Mouse (Mus musculus): ENCODE results near the gene Prss33. TPM values are rescaled to one million over a fixed set of nuclear protein-coding genes. Genes with fewer than 3 reads are reported as not detected.

Gene Prss33
- polyA plus RNA-seq, 1 experiment from 2014 or later = not detected

DNA sequence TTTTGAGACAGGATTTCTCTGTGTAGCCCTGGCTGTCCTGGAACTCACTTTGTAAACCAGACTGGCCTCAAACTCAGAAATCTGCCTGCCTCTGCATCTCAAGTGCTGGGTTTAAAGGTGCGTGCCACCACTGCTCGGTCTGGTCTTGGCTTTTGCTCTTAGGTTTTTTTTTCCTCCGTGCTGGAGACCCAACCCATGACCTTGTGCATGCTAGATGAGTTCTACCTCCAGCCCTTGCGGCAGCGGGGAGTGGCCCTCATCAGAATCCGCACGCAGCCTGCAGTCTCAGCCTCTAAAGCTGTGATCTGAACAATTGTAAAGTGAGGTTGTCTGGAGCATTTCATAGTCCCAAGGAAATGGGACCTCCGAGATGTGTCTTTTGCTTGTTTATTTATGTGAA, 40.5 kb downstream of the Prss33 start:
- 98% methylated on average over 8 of the region's 8 CpGs for WGBS
- no peak overlapping the region for H3K27ac ChIP-seq (ENCODE audit: low read depth, low read length)
- peaks cover 3% of the 10 kb centered on the region; the same call in 1 of the 2 replicates for H3K4me1 ChIP-seq (ENCODE audit: control insufficient read depth, insufficient read depth, low read depth, low read length)
- no peak overlapping the region for H3K4me3 ChIP-seq (ENCODE audit: low read length)
- H3K4me2 ChIP-seq (ENCODE audit: low read length) = no peak overlapping the region
- no peak overlapping the region for H3K9ac ChIP-seq (ENCODE audit: low read depth, low read length)
- no peaks in the 10 kb centered on the region for H3K36me3 ChIP-seq (ENCODE audit: control insufficient read depth, insufficient read depth, low read length)
- no peak for ATAC-seq
- H3K27me3 ChIP-seq (replicated peaks; ENCODE audit: control insufficient read depth, insufficient read depth, low read length) = no peaks in the 10 kb centered on the region
- no peaks in the 10 kb centered on the region for H3K9me3 ChIP-seq (ENCODE audit: control insufficient read depth, low read length)

DNA sequence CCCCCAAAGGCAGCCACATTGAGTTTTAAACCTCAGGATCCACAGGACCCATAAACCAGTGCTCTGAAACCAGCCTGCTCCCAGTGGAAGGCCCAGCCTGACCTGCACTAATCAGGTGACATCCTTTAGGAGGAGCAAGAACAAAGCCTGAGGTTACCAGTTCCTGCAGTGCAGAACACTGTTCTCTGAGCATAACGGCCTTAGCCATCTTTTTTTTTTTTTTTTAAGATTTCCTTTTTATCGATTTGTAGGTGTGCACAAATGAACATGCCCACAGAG, 44.8 kb downstream of the Prss33 start:
- Histone ChIP-seq H3K4me2 (ENCODE audit: low read length) (peak overlapping the region; percentile 90), H3K36me3 (ENCODE audit: control insufficient read depth, insufficient read depth, low read length) (no peaks in the 10 kb centered on the region), H3K4me3 (ENCODE audit: low read length) (peak overlapping the region; percentile 55), H3K9me3 (ENCODE audit: control insufficient read depth, low read length) (no peaks in the 10 kb centered on the region), H3K9ac (ENCODE audit: low read depth, low read length) (peak overlapping the region; percentile 88), H3K27ac (ENCODE audit: low read depth, low read length) (peak overlapping the region; percentile 95), H3K27me3 (replicated peaks; ENCODE audit: control insufficient read depth, insufficient read depth, low read length) (no peaks in the 10 kb centered on the region), H3K4me1 (ENCODE audit: control insufficient read depth, insufficient read depth, low read depth, low read length) (peaks cover 3% of the 10 kb centered on the region)
- WGBS = 47% methylated on average over 2 of the region's 2 CpGs
- ATAC-seq = no peak

DNA sequence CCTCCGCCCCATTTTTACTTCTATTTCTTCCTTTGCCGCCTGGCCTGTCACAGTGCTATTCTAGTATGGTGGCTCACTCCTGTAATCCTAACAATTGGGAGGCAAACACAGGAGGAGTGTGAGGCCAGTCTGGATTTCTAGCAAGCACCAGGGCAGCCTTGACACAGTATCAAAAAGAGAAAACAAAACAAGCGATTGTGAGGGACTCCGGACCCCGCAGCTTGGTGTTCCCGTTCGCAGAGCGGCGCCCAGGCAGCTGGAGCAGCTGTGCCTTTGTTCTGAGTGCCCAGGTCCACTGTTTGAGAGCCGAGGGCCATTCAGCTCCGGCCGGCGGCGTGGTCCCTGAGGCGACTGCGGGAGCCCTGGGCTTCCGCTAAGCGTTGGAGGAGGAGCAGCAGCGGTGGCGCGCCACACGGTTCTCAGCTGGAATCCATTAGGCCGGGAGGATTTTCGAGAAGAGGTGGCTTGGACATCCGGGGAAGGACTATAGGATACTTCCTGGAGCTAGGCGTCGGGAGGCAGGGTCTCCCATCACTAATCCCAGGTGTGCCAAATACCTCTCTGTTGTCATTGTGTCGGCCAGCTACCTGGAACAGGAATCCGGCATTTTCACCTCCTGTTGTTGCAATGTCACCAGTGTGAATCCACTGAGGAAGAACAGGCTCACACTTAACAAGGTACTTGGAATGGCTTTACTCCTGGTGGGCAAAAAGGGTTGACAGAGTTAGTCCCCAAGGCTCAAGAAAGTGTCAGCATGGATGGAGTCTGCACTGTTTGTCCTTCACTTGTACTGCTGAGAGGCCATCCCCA, 45.4 kb downstream of the Prss33 start, which contains the start of gene Srrm2:
Gene Srrm2 (plus strand): TSS at position 264 of the 810 bp plus-strand sequence.
- Histone ChIP-seq H3K9ac (ENCODE audit: low read depth, low read length) (peak within 1 kb of the TSS; percentile 88), H3K4me3 (ENCODE audit: low read length) (peak within 1 kb of the TSS; percentile 55), H3K9me3 (ENCODE audit: control insufficient read depth, low read length) (no peaks in the 10 kb centered on the region), H3K27ac (ENCODE audit: low read depth, low read length) (peak within 1 kb of the TSS; percentile 95), H3K36me3 (ENCODE audit: control insufficient read depth, insufficient read depth, low read length) (no peaks in the 10 kb centered on the region), H3K4me2 (ENCODE audit: low read length) (peak within 1 kb of the TSS; percentile 90), H3K27me3 (replicated peaks; ENCODE audit: control insufficient read depth, insufficient read depth, low read length) (no peaks in the 10 kb centered on the region), H3K4me1 (ENCODE audit: control insufficient read depth, insufficient read depth, low read depth, low read length) (peaks cover 3% of the 10 kb centered on the region)
- WGBS = 1% methylated on average over 29 of the region's 29 CpGs
- ATAC-seq = peak; percentile 15

DNA sequence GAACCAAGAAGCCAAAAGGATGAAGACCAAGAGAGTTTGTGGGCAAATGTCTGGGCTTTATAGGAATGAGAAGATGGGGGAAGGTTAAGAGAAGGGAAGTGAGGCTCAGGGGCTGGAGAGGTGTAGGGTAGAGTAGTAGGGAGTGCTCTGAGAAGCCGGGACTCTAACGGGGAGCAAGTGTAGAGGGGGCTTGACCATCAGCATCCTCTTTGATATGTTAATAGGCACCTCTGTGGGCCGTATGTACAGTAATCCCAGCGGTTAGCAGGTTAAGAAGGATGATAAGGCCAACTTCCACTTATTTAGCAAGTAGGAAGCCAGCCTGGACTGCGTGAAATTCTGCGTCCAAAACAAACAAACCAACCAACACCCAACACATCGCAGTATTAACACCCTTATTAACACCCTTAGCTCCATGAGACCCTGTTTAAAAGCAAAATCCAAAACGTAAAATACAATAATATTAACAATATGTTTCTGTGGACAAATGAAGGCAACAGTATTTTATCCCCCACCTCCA, 46.0 kb downstream of the Prss33 start:
- Histone ChIP-seq H3K36me3 (ENCODE audit: control insufficient read depth, insufficient read depth, low read length) (no peaks in the 10 kb centered on the region), H3K4me1 (ENCODE audit: control insufficient read depth, insufficient read depth, low read depth, low read length) (peaks cover 3% of the 10 kb centered on the region), H3K27me3 (replicated peaks; ENCODE audit: control insufficient read depth, insufficient read depth, low read length) (no peaks in the 10 kb centered on the region), H3K4me3 (ENCODE audit: low read length) (peak overlapping the region; percentile 55), H3K9me3 (ENCODE audit: control insufficient read depth, low read length) (no peaks in the 10 kb centered on the region), H3K9ac (ENCODE audit: low read depth, low read length) (peak overlapping the region; percentile 88), H3K4me2 (ENCODE audit: low read length) (peak overlapping the region; percentile 90), H3K27ac (ENCODE audit: low read depth, low read length) (peak overlapping the region; percentile 95)
- WGBS = 11% methylated on average over 8 of the region's 8 CpGs
- no peak for ATAC-seq

DNA sequence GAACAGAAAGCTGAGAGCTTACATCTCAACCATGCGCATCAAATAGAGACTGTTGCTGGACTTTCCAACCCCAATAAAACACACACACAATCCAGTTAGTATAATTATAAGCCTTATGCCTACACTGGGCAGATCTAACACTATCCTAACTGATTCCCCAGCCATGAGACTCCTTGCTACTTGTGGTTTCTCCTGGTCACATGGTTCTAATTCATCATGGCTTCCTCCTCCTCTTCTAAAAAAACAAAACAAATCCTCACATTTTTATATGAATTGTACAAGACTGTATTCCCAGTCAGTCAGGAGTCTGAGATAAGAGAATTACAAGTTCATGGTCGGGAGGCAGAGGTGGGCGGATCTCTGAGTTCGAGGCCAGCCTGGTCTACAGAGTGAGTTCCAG, 46.9 kb downstream of the Prss33 start:
- H3K9me3 ChIP-seq (ENCODE audit: control insufficient read depth, low read length) = no peaks in the 10 kb centered on the region
- H3K4me2 ChIP-seq (ENCODE audit: low read length) = no peak overlapping the region
- no peaks in the 10 kb centered on the region for H3K36me3 ChIP-seq (ENCODE audit: control insufficient read depth, insufficient read depth, low read length)
- ATAC-seq = no peak
- no peaks in the 10 kb centered on the region for H3K27me3 ChIP-seq (replicated peaks; ENCODE audit: control insufficient read depth, insufficient read depth, low read length)
- no peak overlapping the region for H3K9ac ChIP-seq (ENCODE audit: low read depth, low read length)
- 93% methylated on average over 4 of the region's 4 CpGs for WGBS
- H3K4me1 ChIP-seq (ENCODE audit: control insufficient read depth, insufficient read depth, low read depth, low read length) = peaks cover 3% of the 10 kb centered on the region
- H3K4me3 ChIP-seq (ENCODE audit: low read length) = no peak overlapping the region
- no peak overlapping the region for H3K27ac ChIP-seq (ENCODE audit: low read depth, low read length)

DNA sequence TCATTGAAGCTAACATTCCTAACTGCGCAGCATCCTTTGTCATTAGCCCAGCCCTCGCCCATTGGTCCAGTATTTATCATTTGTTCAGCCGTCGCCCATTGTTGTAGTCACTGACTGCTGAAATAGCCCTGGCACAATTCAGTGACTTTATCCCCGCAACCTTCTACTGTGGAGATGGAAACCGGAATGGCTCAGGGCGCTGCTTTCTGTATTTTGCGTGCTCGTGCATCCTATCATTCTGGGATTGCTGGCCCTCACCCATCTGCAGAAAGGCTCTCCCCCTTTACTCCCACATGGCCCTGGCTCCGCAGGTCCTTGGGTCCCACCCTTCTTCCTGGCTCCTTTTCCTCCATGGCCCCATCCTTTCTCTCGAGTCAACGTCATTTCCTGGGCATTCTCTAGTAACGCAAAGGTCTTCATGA, 49.3 kb downstream of the Prss33 start:
- H3K36me3 ChIP-seq (ENCODE audit: control insufficient read depth, insufficient read depth, low read length) = no peaks in the 10 kb centered on the region
- WGBS = 6% methylated on average over 13 of the region's 13 CpGs
- peak; percentile 74 for ATAC-seq

DNA sequence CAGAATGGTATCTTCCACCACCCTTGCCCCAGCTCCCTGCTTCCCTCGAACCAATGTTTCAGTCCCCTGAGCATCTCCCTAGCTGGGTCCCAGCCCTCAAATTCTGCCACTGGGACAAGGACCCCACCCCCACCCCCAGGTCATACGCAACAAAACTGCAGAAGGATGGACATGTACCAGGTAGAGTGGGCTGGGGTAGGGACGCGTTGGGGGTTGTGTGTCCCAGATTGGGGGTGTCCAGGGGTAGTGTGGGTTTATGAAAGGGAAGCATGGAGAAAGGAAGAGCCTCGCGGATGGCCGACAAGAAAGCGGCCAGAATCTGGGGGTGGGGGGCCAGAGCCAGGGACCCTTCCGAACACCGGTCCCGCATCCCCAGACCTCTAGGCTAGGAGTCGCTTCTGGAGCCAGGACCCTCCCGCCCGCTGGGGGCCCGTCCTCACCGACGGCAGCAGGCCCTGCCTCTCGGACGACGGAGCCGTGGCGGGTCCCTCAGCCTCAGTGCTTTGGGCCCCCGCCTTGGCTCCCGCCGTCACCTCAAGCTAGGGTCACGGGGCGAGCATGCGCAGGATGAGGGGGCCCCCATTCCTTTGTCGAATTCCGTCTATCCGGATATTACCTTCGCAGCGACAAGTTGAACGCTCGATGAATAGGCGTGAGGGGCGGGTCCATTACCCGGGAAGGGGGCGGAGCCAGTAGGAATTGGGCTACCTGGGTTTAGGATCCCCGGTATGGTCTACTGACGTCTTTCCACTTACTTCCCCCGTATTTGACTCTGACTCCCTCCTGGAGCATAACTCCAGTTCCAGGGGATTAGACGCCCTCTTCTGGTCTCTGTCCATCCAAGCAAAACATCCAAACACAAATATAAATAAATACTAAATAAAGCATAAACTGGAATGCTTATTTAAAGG, 50.0 kb downstream of the Prss33 start, which contains the start of gene Flywch2:
Gene Flywch2 (minus strand): TSS at position 521 of the 911 bp plus-strand sequence.
- Histone ChIP-seq H3K4me2 (ENCODE audit: low read length) (peak within 1 kb of the TSS; percentile 81), H3K9ac (ENCODE audit: low read depth, low read length) (peak within 1 kb of the TSS; percentile 88), H3K27me3 (replicated peaks; ENCODE audit: control insufficient read depth, insufficient read depth, low read length) (no peaks in the 10 kb centered on the region), H3K36me3 (ENCODE audit: control insufficient read depth, insufficient read depth, low read length) (no peaks in the 10 kb centered on the region), H3K9me3 (ENCODE audit: control insufficient read depth, low read length) (no peaks in the 10 kb centered on the region), H3K4me1 (ENCODE audit: control insufficient read depth, insufficient read depth, low read depth, low read length) (no peaks in the 10 kb centered on the region; the same call in none of the 2 replicates), H3K27ac (ENCODE audit: low read depth, low read length) (peak within 1 kb of the TSS; percentile 92), H3K4me3 (ENCODE audit: low read length) (peak within 1 kb of the TSS; percentile 69)
- WGBS = 4% methylated on average over 42 of the region's 43 CpGs
- ATAC-seq = peak; percentile 93

More for the DNA sequence above, 49.3 kb downstream of the Prss33 start:
- Histone ChIP-seq H3K27me3 (replicated peaks; ENCODE audit: control insufficient read depth, insufficient read depth, low read length) (no peaks in the 10 kb centered on the region), H3K9ac (ENCODE audit: low read depth, low read length) (peak overlapping the region; percentile 88), H3K9me3 (ENCODE audit: control insufficient read depth, low read length) (no peaks in the 10 kb centered on the region), H3K4me3 (ENCODE audit: low read length) (peak overlapping the region; percentile 69), H3K4me1 (ENCODE audit: control insufficient read depth, insufficient read depth, low read depth, low read length) (no peaks in the 10 kb centered on the region; the same call in none of the 2 replicates), H3K4me2 (ENCODE audit: low read length) (peak overlapping the region; percentile 81), H3K27ac (ENCODE audit: low read depth, low read length) (peak overlapping the region; percentile 92)

DNA sequence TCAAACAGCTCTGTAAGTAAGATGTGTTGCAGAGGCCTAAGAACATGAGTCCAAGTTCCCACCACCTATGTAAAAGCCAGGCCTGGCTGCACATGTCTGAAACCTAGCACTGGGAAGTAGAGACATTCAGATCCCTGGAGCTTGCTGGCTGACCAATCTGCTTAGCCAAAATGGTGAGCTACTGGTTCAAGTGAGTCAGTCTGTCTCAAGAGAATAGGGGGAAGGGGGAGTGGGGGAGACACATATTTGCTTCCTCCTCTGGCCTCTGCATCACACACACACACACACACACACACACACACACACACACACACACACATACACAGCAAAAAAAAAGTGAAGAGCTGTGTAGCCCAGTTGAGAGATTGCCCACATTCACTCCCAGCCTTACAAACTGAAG, 52.5 kb downstream of the Prss33 start:
- H3K9me3 ChIP-seq (ENCODE audit: control insufficient read depth, low read length) = no peaks in the 10 kb centered on the region
- no peak for ATAC-seq
- H3K4me2 ChIP-seq (ENCODE audit: low read length) = no peak overlapping the region
- no peaks in the 10 kb centered on the region for H3K36me3 ChIP-seq (ENCODE audit: control insufficient read depth, insufficient read depth, low read length)
- H3K27me3 ChIP-seq (replicated peaks; ENCODE audit: control insufficient read depth, insufficient read depth, low read length) = no peaks in the 10 kb centered on the region
- H3K9ac ChIP-seq (ENCODE audit: low read depth, low read length) = no peak overlapping the region
- no peak overlapping the region for H3K27ac ChIP-seq (ENCODE audit: low read depth, low read length)
- H3K4me3 ChIP-seq (ENCODE audit: low read length) = no peak overlapping the region
- no peaks in the 10 kb centered on the region; the same call in 1 of the 2 replicates for H3K4me1 ChIP-seq (ENCODE audit: control insufficient read depth, insufficient read depth, low read depth, low read length)
